Mouse (Mus musculus) macrophage (primary cell): Measurements from ENCODE around the gene Srsf3. TPM values are rescaled to one million over a fixed set of nuclear protein-coding genes. Genes with fewer than 3 reads are reported as not detected.
"Not testable (repeated sequence)": the region's sequence is repeated elsewhere in the genome, so short reads cannot be mapped to it uniquely, and the experiment has no call there.

Experiments
- H3K27ac ChIP-seq: fragments of 350-480 bp; formaldehyde crosslinking; 2 replicates; pipeline ENCODE4 v1.9.0; 2021
- H3K36me3 ChIP-seq: fragments of 350-480 bp; formaldehyde crosslinking; 2 replicates; pipeline ENCODE4 v1.9.0; 2021; ENCODE audit errors: inconsistent target
- H3K4me3 ChIP-seq: fragments of 350-480 bp; formaldehyde crosslinking; 2 replicates; pipeline ENCODE4 v1.9.0; 2021; ENCODE audit errors: inconsistent target
- H3K79me2 ChIP-seq: fragments of 350-480 bp; formaldehyde crosslinking; 2 replicates; pipeline ENCODE4 v1.9.0; 2021; ENCODE audit errors: inconsistent target
- WGBS: methylation state at CpG from one replicate; pipeline ENCODE4 v1.1.7; 2026; ENCODE audit warnings: inconsistent platforms; ENCODE audit not compliant: missing documents; 5-methylcytosine and 5-hydroxymethylcytosine counted together
- polyA plus RNA-seq: library from polyadenylated mRNA; stranded (reverse); fragments of 250-400 nt; gene quantifications from 3 replicates; pipeline ENCODE4 v1.2.4, GENCODE M21; 2018; ENCODE audit warnings: inconsistent platforms

Srsf3 gene
- polyA plus RNA-seq, 1 experiment from 2014 or later, result 60.3 TPM

GRCm38 (mm10) chr17:29059581-29059980 lies 27.2 kb downstream of the Srsf3 start:
- no peaks in the 10 kb centered on the region for H3K79me2 ChIP-seq
- H3K27ac ChIP-seq, result no peak overlapping the region
- WGBS, result 94% methylated on average over 3 of the region's 3 CpGs
- H3K4me3 ChIP-seq, result no peak overlapping the region
- no peaks in the 10 kb centered on the region for H3K36me3 ChIP-seq

DNA sequence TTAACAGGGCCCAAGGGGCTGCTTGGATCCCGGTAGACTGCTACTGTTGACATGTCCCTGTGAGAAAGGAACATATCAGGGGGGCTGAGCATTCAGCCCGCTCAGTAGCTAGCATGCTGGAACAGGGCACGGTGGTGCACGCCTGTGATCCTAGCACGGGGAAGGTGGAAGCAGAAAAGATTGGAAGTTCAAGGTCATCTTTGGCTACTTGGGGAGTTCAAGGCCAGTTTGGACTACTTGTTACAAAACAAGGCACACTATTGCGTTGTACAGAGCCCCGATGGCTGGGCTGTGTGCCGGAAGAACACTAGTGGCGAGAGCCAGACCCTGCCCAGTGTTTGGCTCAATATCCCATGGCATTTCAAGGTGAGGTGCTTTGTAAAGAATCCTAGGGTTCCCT lies 28.5 kb downstream of the Srsf3 start:
- Histone ChIP-seq H3K79me2 (no peaks in the 10 kb centered on the region), H3K36me3 (no peaks in the 10 kb centered on the region), H3K27ac (no peak overlapping the region), H3K4me3 (no peak overlapping the region)
- 93% methylated on average over 9 of the region's 9 CpGs for WGBS

- no peak overlapping the region for H3K4me3 ChIP-seq
- no peaks in the 10 kb centered on the region for H3K79me2 ChIP-seq
- no peak overlapping the region for H3K27ac ChIP-seq
- no peaks in the 10 kb centered on the region for H3K36me3 ChIP-seq
- WGBS, result 86% methylated on average over 13 of the region's 13 CpGs
Measured at GRCm38 (mm10) chr17:29062119-29063035, 29.9 kb downstream of the Srsf3 start.

GRCm38 (mm10) chr17:29063121-29063987 lies 30.9 kb downstream of the Srsf3 start:
- whole genome bisulfite sequencing, result 94% methylated on average over 5 of the region's 8 CpGs

DNA sequence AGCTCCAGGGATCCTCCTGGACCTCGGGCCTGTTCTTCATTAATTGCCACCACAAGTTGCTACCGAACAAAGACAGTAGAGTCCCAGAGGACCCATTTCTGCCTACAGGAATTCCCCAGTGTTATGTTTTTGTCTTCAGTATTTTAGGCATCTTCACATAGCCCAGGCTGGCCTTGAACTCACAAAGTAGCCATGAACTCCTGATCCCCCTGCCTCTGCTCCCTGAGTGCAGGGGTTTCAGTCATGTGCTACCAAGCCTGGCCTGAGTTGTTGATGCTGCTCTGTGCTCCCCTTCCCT lies 31.5 kb downstream of the Srsf3 start:
- Histone ChIP-seq H3K4me3 (no peak overlapping the region), H3K36me3 (no peaks in the 10 kb centered on the region), H3K27ac (no peak overlapping the region), H3K79me2 (no peaks in the 10 kb centered on the region)
- WGBS, result 94% methylated on average over 2 of the region's 2 CpGs

More at GRCm38 (mm10) chr17:29063121-29063987, 30.9 kb downstream of the Srsf3 start:
- no peaks in the 10 kb centered on the region for H3K36me3 ChIP-seq
- no peak overlapping the region for H3K27ac ChIP-seq
- H3K79me2 ChIP-seq, result no peaks in the 10 kb centered on the region
- no peak overlapping the region for H3K4me3 ChIP-seq

DNA sequence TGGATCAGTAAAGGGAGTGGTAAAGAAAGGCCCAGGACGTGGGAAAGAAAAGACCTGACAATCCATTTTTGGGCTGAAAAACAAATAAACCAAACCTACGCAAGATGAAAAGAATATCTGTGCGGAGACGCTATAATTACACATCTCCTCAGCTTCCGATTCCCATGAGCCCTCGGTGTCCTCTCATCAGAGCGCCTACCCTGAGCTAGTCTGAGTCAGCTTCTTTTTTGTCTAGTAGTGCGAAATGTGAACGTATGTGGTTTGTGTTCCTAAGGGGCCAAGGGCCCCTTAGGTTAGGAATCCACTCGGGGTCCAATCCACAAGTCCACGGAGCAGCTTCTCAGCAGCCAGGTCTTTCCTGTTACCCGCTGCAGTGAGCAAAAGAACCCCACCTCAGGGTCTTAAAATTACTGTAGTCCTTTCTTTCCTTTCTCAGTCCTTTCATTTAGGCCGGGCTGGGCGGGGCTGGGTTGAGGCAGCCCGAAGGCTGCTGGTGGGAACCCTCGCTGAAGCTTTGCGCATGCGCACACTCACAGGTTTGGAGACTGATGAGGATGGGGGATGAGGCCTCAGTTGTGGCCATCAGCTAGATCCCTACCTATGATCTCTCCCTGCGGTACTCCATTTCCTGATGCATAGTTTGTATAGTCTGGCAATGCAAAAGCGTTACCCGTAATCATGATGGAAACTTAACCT lies 33.0 kb downstream of the Srsf3 start:
- whole genome bisulfite sequencing, result 97% methylated on average over 20 of the region's 21 CpGs
- Histone ChIP-seq H3K4me3 (no peak overlapping the region), H3K36me3 (no peaks in the 10 kb centered on the region), H3K27ac (no peak overlapping the region), H3K79me2 (no peaks in the 10 kb centered on the region)

DNA sequence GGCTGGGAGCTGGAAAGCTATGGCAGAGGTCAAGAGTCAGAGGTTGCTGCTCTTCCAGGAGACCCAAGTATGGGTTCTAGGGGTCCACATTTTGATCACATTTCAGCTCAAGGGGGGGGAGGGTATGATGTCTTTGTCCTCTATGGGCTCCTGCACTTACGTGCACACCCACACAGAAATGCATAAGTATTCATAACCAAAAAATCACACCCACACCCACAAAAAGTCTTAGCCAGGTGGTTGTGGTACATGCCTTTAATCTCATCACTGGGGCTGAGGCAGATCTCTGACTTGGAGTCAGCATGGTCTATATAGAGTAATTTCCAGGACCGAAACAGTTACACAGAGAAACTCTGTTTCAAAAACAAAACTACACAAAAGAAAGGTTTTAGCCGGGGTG lies 33.5 kb downstream of the Srsf3 start:
- no peaks in the 10 kb centered on the region for H3K36me3 ChIP-seq
- H3K4me3 ChIP-seq, result no peak overlapping the region
- no peaks in the 10 kb centered on the region for H3K79me2 ChIP-seq
- H3K27ac ChIP-seq, result no peak overlapping the region
- 89% methylated on average over 1 of the region's 3 CpGs for WGBS

DNA sequence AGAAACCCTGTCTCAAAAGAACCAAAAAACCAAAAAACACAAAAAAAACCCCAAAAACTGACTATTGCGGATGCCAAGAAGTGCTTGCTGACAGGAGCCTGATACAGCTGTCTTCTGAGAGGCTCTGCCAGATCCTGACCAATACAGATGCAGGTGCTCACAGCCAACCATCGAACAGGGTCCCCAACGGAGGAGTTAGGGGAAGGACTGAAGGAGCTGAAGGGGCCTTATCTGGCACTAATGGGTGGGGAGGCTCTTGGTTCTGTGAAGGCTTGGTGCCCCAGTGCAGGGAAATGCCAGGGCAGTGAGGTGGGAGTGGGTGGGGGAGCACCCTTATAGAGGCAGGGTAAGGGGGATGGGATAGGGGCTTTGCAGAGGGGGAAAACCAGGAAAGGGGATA lies 35.0 kb downstream of the Srsf3 start:
- H3K36me3 ChIP-seq, H3K27ac ChIP-seq, H3K4me3 ChIP-seq, H3K79me2 ChIP-seq: not testable (repeated sequence)
- 84% methylated on average over 3 of the region's 3 CpGs for WGBS

- H3K27ac ChIP-seq, result no peak overlapping the region
- no peaks in the 10 kb centered on the region for H3K79me2 ChIP-seq
- H3K4me3 ChIP-seq, result no peak overlapping the region
- 86% methylated on average over 4 of the region's 5 CpGs for WGBS
- no peaks in the 10 kb centered on the region for H3K36me3 ChIP-seq
Measured at GRCm38 (mm10) chr17:29067847-29068246, 35.4 kb downstream of the Srsf3 start.

DNA sequence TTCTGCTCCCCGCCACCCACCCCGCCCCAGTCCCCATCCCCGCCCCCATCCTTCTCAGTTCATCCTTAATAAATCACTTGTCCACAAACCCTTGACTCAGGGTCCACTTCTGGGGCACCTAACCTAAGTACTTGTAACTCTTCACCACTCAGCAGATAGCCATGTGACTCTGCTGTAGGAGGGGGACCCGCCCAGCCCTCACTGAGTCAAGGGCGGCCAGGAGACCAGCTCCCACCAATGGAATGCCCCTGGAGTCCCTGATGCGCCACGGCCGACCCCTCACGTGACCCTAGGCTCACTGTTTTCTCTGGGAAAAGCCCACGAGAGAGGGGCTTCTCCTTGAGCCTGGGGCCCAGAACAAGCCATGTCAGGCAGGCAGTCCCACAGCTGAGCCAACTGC lies 36.6 kb downstream of the Srsf3 start:
- WGBS, result 91% methylated on average over 10 of the region's 10 CpGs
- Histone ChIP-seq H3K4me3 (no peak overlapping the region), H3K36me3 (no peaks in the 10 kb centered on the region), H3K79me2 (no peaks in the 10 kb centered on the region), H3K27ac (no peak overlapping the region)

DNA sequence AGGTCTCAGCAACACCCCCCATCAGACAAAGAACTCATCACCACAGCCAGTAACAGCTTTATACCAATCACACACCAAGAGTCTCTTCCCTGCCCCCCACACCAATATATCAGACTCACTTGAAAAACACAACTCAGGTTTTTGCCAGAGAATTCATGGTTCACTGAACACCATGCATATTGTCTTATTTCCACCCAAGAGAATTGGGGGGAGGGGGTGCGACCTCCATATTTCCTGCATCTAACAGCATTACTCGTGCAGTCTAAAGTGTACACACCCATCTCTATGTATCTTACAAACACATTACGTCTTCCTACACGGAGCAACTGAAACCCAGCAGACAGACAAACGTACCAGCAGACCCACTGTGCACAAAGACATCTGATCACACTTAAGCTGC lies 39.4 kb downstream of the Srsf3 start:
- 86% methylated on average over 5 of the region's 5 CpGs for WGBS
- Histone ChIP-seq H3K27ac (no peak overlapping the region), H3K79me2 (no peaks in the 10 kb centered on the region), H3K36me3 (no peaks in the 10 kb centered on the region), H3K4me3 (no peak overlapping the region)

- Histone ChIP-seq H3K36me3 (no peaks in the 10 kb centered on the region), H3K4me3 (no peak overlapping the region), H3K27ac (no peak overlapping the region), H3K79me2 (no peaks in the 10 kb centered on the region)
- 85% methylated on average over 11 of the region's 11 CpGs for WGBS
Measured at GRCm38 (mm10) chr17:29072701-29073307, 40.4 kb downstream of the Srsf3 start.

DNA sequence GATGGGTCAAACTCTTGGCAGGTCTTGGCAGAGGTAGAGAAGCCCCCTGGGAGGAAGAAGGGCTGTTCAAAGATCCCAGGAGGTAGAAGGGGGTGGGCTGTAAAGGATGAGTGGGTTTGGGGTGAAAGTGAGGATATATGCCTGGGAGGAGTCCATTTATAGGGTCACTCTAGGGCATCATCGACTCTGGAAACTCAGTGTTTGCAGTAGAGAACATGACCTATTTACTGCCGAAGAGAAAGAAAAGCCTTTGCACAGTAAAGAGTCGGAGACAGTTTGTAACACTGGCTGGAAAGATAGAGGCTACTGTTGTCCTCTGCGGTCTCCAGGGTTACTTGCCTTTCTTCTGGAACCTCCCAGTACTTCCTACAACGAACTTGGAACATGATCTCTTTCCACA lies 40.9 kb downstream of the Srsf3 start:
- no peaks in the 10 kb centered on the region for H3K36me3 ChIP-seq
- H3K27ac ChIP-seq, result no peak overlapping the region
- WGBS, result 70% methylated on average over 5 of the region's 5 CpGs
- H3K79me2 ChIP-seq, result 0 out of 2 replicates have a peak, but pooled peaks cover 4% of the 10 kb centered on the region
- no peak overlapping the region for H3K4me3 ChIP-seq

GRCm38 (mm10) chr17:29074085-29074484 lies 41.7 kb downstream of the Srsf3 start:
- Histone ChIP-seq H3K27ac (no peak overlapping the region), H3K79me2 (0 out of 2 replicates have a peak, but pooled peaks cover 4% of the 10 kb centered on the region), H3K4me3 (no peak overlapping the region), H3K36me3 (no peaks in the 10 kb centered on the region)
- 93% methylated on average over 13 of the region's 13 CpGs for WGBS
